Mouse (Mus musculus) ES-E14 (cell line): ENCODE results near the gene Spon2.

Source experiments
- CHD2 ChIP-seq: IDR thresholded peaks from 2 replicates; pipeline ENCODE4 v1.6.1; 2014; ENCODE audit warnings: mild to moderate bottlenecking, low read depth, low read length, inconsistent platforms
- HCFC1 ChIP-seq: IDR thresholded peaks from 2 replicates; pipeline ENCODE4 v1.6.1; 2012; ENCODE audit warnings: low read length, inconsistent platforms, borderline replicate concordance; ENCODE audit not compliant: insufficient read depth
- MAFK ChIP-seq: IDR thresholded peaks from 2 replicates; pipeline ENCODE4 v1.6.1; 2014; ENCODE audit warnings: mild to moderate bottlenecking, low read depth, low read length, inconsistent platforms; ENCODE audit not compliant: insufficient read depth
- ZC3H11A ChIP-seq: IDR thresholded peaks from 2 replicates; pipeline ENCODE4 v1.6.1; 2012; ENCODE audit warnings: low read depth, mild to moderate bottlenecking, inconsistent platforms, low read length, borderline replicate concordance
- ZNF384 ChIP-seq: IDR thresholded peaks from 2 replicates; pipeline ENCODE4 v1.6.1; 2012; ENCODE audit warnings: low read depth, low read length, inconsistent platforms

- TF ChIP-seq MAFK (no peak), CHD2 (no peak), HCFC1 (no peak), ZC3H11A (no peak), ZNF384 (no peak)
Observed at GRCm38 (mm10) chr5:33204284-33204683, 14.0 kb downstream of the Spon2 start.
